Mouse (Mus musculus) liver, embryonic 14.5 days (tissue): Measurements from ENCODE around the gene Pnkd. TPM values are rescaled to one million over a fixed set of nuclear protein-coding genes. Genes with fewer than 3 reads are reported as not detected.

Experiments used
- ATAC-seq: fragments of 200-750 bp; cut with Nextera tagmentation; 2 replicates; pipeline ENCODE4 v1.8.0; 2017; ENCODE audit warnings: moderate number of reproducible peaks, mild to moderate bottlenecking, moderate library complexity; ENCODE audit not compliant: insufficient read depth
- DNase-seq, 3 experiments: peaks; one replicate each; pipeline ENCODE4 v3.0.0-alpha.2; 2012 to 2013; ENCODE audit warnings: low read depth in 3 of 3, low spot score in 3 of 3
- H3K27ac ChIP-seq: fragments of 300-500 bp; sonication (generic); 2 replicates; pipeline ENCODE4 v1.5.1; 2014; ENCODE audit warnings: moderate library complexity, mild to moderate bottlenecking, control low read depth, inconsistent platforms
- H3K27me3 ChIP-seq: fragments of 300-500 bp; sonication (generic); 2 replicates; pipeline ENCODE4 v1.6.1; 2014; ENCODE audit warnings: mild to moderate bottlenecking, low read length, moderate library complexity; ENCODE audit not compliant: control insufficient read depth, insufficient read depth
- H3K36me3 ChIP-seq: fragments of 300-500 bp; sonication (generic); replicated peaks from 2 replicates; pipeline ENCODE4 v1.6.1; 2014; ENCODE audit warnings: low read depth; ENCODE audit not compliant: control insufficient read depth, insufficient read depth
- H3K4me1 ChIP-seq, 2 experiments: fragments of 200-500 bp in 1 of 2; fragments of 300-500 bp in 1 of 2; sonication (generic) in 1 of 2; replicated peaks; 2 replicates each; pipeline ENCODE4 v1.6.1; 2012 to 2014; ENCODE audit warnings: antibody characterized with exemption in 1 of 2, inconsistent platforms in 1 of 2, low read length in 1 of 2; ENCODE audit not compliant: control insufficient read depth in 2 of 2, insufficient read depth in 2 of 2
- H3K4me2 ChIP-seq: fragments of 300-500 bp; sonication (generic); 2 replicates; pipeline ENCODE4 v1.6.1; 2014; ENCODE audit warnings: low read depth, mild to moderate bottlenecking, control low read depth, moderate library complexity
- H3K4me3 ChIP-seq, 2 experiments: fragments of 200-500 bp in 1 of 2; fragments of 300-500 bp in 1 of 2; sonication (generic) in 1 of 2; 2 replicates each; pipeline ENCODE4 v1.5.1; 2012 to 2014; ENCODE audit warnings: low read depth in 2 of 2, low read length in 2 of 2, mild to moderate bottlenecking in 2 of 2, control low read depth in 1 of 2, inconsistent platforms in 1 of 2, moderate library complexity in 1 of 2; ENCODE audit not compliant: insufficient read depth in 1 of 2
- H3K9ac ChIP-seq: fragments of 300-500 bp; sonication (generic); replicated peaks from 2 replicates; pipeline ENCODE4 v1.6.1; 2014; ENCODE audit warnings: mild to moderate bottlenecking, control low read depth, moderate library complexity
- H3K9me3 ChIP-seq: fragments of 300-500 bp; sonication (generic); 2 replicates; pipeline ENCODE4 v1.6.1; 2016; ENCODE audit warnings: low read length, mixed read lengths; ENCODE audit not compliant: control insufficient read depth
- CTCF ChIP-seq: IDR thresholded peaks from 2 replicates; pipeline ENCODE4 v1.5.1; 2016; ENCODE audit warnings: antibody characterized with exemption, low read depth, control low read depth
- EP300 ChIP-seq: IDR thresholded peaks from 2 replicates; pipeline ENCODE4 v1.6.1; 2016; ENCODE audit warnings: antibody characterized with exemption, low read depth
- WGBS: fragments of 180-500 bp; shearing (Covaris S2); extraction: QIAGEN DNeasy Blood & Tissue Kit; methylation state at CpG from one replicate; pipeline ENCODE4 v1.1.7; 2014; ENCODE audit not compliant: insufficient replicate concordance; 5-methylcytosine and 5-hydroxymethylcytosine counted together
- polyA plus RNA-seq, 2 experiments: library from polyadenylated mRNA; depleted of rRNA in 1 of 2; stranded (reverse) in 1 of 2; unstranded in 1 of 2; fragments of >200 nt; fragmentation: Nextera tagmentation in 1 of 2; extraction: Ambion mirVana in 1 of 2; gene quantifications; 2 replicates each; pipeline versions ENCODE4 v1.2.1 to v1.2.3; 2012 to 2014

The Pnkd gene
- polyA plus RNA-seq, 2 experiments: 16.8 to 42.1 TPM

DNA sequence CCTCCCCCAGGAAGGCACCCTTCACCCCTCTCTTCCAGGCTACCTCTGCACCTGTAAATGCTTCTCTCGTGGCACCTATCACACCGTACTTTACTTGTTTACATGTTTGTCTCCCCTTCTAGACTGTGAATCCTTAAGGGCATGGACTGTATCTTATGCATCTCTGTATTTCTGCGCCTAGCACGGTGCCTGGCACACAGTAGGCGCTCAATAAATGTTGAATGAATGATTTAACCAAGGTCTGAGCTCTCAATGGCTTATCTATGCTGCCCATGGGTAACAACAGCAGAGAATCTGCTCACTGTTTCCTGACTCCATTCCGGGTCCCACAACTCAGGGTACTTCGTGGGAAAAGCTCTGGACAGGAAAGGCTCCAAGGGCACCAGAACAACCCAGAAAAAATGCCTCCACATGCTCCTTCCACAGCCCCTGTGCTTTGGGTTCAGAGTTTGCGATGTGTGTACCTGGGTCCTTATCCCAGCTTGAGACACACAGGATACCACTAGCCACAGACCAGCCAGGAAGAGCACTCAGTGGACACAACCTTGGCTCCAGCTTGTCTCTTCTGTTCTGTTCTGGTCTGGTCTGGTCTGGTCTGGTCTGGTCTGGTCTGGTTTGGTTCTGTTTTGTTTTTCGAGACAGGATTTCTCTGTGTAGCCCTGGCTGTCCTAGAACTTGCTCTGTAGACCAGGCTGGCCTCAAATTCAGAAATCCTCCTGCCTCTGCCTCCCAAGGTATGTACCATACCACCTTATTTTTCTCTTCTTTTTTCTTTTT, 68.9 kb downstream of the Pnkd start:
- Histone ChIP-seq H3K9ac (no peak overlapping the region), H3K36me3 (no peaks in the 10 kb centered on the region), H3K4me2 (no peak overlapping the region), H3K27ac (no peak overlapping the region), H3K4me1 (no peaks in the 10 kb centered on the region), H3K9me3 (no peaks in the 10 kb centered on the region), H3K4me3 (no peak overlapping the region), H3K27me3 (no peaks in the 10 kb centered on the region)
- TF ChIP-seq EP300: no peak
- no peak for TF ChIP-seq CTCF
- ATAC-seq (no peak), DNase-seq (no peak)
- 64% methylated on average over 9 of the region's 9 CpGs for WGBS

DNA sequence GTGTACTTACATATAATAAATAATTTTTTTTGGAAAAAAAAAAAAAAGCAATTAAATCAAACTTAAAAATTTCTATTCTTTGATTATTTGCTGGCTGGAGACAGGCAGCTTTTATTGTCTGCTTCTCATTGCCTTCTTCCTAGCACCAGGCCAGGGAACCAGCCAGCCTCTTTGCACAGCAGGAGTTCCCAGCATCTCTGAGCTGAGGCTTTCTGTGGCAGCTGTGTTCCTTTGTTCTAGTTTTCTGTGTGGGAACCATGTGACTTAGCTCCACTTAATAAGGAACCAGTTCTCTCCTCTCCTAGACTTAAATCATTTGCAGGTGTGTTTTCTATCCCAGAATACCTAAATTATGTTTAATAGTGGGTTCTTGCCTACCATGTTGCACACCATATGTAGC, 72.8 kb downstream of the Pnkd start:
- H3K27ac ChIP-seq: no peak overlapping the region
- TF ChIP-seq EP300 (no peak), CTCF (no peak)
- H3K4me1 ChIP-seq: no peaks in the 10 kb centered on the region
- no peaks in the 10 kb centered on the region for H3K27me3 ChIP-seq
- no peak overlapping the region for H3K9ac ChIP-seq
- no peak for ATAC-seq
- no peak overlapping the region for H3K4me3 ChIP-seq
- no peaks in the 10 kb centered on the region for H3K36me3 ChIP-seq
- no peaks in the 10 kb centered on the region for H3K9me3 ChIP-seq
- no peak for DNase-seq
- H3K4me2 ChIP-seq: no peak overlapping the region

DNA sequence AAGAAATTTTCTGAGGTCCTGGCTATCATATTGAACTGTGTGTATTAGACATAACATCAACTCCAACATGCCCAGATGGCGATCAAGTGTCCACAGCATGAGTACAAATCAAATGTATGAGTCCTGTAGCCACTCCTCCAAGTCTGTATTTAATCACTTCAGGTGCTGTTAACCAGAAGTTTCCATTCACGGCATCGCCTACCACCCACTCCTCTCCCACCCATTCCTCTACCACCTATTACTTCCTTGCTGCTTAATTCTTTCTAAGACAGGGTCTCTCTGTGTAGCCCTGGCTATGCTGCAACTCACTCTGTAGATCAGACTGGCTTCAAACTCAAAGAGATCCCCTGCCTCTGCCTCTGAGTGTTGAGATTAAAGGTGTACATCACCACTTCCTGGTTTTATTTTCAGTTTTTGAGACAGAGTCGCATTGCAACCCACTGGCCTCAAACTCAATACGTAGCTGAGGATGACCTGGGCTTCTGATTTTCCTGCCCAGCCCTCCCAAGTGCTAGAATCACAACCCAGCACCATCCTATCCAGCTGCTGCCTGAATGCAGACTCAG, 75.3 kb downstream of the Pnkd start:
- no peak overlapping the region for H3K4me2 ChIP-seq
- H3K36me3 ChIP-seq: no peaks in the 10 kb centered on the region
- no peak for TF ChIP-seq EP300
- TF ChIP-seq CTCF: no peak
- no peak overlapping the region for H3K4me3 ChIP-seq
- no peak for ATAC-seq
- no peaks in the 10 kb centered on the region for H3K9me3 ChIP-seq
- no peaks in the 10 kb centered on the region; a peak in 2 of 4 replicates for H3K4me1 ChIP-seq
- 62% methylated on average over 5 of the region's 5 CpGs for WGBS
- no peak overlapping the region for H3K9ac ChIP-seq
- DNase-seq: no peak
- H3K27me3 ChIP-seq: no peaks in the 10 kb centered on the region
- H3K27ac ChIP-seq: no peak overlapping the region

DNA sequence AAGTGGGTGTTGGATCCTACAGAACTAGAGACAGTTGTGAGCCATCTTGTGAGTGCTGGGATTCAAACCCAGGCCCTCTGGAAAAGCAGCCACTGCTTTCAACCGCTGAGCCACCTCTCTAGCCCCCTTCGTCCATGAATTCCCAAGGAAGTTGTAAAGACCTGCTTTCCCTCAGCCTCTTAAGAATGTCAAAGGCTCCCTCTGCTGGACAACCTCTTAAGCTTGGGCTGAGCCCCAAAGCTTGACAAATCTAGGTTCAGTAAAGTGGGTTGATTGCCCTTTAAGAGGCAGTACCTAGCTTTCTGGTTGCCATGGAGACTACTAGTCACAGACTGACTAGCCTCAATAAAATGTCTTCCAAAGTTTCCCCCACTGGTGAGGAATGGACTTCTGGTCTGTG, 77.1 kb downstream of the Pnkd start, which contains the start of gene Catip:
Gene Catip, plus strand, starts transcription at position 297 of the 400 bp plus-strand sequence.
- Histone ChIP-seq H3K9me3 (no peaks in the 10 kb centered on the region), H3K27me3 (no peaks in the 10 kb centered on the region), H3K36me3 (no peaks in the 10 kb centered on the region), H3K4me1 (no peaks in the 10 kb centered on the region; a peak in 2 of 4 replicates), H3K4me3 (no peak within 1 kb of the TSS), H3K27ac (no peak within 1 kb of the TSS), H3K9ac (no peak within 1 kb of the TSS), H3K4me2 (no peak within 1 kb of the TSS)
- 0% methylated on average over 2 of the region's 2 CpGs for WGBS
- DNase-seq (peak; percentile 40 to 49 (median 47)), ATAC-seq (no peak)
- TF ChIP-seq CTCF: peak; percentile 75
- no peak for TF ChIP-seq EP300

DNA sequence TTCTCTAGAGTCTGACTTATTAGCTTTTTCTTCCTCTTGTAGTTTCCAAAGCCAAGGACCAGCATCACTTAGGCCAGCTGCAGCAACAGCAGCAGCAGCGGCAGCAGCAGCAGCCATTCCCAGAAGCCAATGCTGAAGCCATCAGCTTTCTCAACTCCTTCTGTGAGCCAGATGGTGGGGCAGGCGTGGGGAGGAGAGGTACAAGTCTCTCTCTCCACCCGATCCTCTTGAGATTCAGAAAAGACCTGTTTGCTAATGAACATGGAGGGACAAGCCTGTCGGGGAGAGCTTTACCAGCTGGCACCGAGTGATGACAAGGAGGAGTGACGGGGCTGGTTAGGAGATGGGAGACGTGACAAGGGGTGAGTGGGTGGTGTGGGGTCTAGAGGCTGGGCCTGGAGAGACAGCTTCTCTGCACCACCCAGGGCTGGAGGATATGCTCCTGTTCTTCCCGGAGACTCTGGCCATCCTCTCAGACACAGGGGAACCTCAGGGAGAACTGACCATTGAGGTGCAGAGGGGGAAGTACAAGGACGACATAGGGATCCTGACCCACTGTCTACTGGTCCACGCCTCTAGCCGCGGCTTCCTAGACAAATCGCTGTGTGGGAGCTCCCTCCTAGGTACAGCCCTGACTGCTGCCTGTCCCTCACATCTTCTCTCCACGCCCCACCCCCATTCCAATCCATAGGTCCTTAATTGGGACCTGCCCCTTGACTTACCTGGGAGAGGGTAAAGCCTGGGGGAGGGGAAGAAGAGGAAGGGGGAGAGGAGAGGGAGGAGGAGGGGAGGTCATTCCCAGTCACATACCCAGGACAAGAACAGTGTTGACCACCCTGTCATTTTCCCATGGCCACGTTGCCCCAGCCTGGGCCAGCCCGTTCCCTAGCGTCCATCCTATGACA, 77.8 kb downstream of the Pnkd start:
- Histone ChIP-seq H3K9ac (no peak overlapping the region), H3K4me1 (peaks cover 0 to 2% of the 10 kb centered on the region in 2 experiments; a peak in 2 of 4 replicates), H3K4me3 (no peak overlapping the region), H3K4me2 (no peak overlapping the region), H3K27ac (no peak overlapping the region), H3K27me3 (no peaks in the 10 kb centered on the region), H3K36me3 (no peaks in the 10 kb centered on the region), H3K9me3 (no peaks in the 10 kb centered on the region)
- 56% methylated on average over 17 of the region's 17 CpGs for WGBS
- TF ChIP-seq EP300: no peak
- TF ChIP-seq CTCF: no peak
- no peak for ATAC-seq
- no peak for DNase-seq
